Mouse (Mus musculus) cerebral cortex, adult 2 months (tissue): Measurements from ENCODE around the gene Map3k7cl.

Experiments used
- WGBS: fragments of 180-500 bp; shearing (Covaris S2); methylation state at CpG from one replicate; pipeline ENCODE4 v1.1.7; 2018; 5-methylcytosine and 5-hydroxymethylcytosine counted together

Gene Map3k7cl

GRCm38 (mm10) chr16:87585548-87586262 is 32.6 kb downstream of the Map3k7cl start:
- 88% methylated on average over 8 of the region's 8 CpGs for WGBS

DNA sequence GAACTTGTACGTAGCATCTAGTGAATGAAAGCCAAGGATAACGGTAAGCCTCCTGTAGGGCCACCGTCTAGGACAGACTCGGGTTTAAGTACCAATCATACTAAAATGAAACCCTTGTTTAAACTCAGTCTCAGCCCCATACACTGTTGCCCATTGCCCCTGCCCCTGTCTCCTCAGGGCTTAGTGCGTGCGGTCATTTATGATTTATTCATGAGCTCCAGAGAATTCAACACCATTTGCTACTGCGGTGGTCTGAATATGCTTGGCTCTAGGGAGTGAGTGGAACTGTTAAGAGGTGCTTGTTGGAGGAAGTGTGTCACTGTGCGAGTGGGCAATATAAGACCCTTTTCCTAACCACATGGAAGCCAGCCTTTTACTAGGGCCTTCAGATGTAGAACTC is 34.7 kb downstream of the Map3k7cl start:
- 75% methylated on average over 8 of the region's 8 CpGs for WGBS

DNA sequence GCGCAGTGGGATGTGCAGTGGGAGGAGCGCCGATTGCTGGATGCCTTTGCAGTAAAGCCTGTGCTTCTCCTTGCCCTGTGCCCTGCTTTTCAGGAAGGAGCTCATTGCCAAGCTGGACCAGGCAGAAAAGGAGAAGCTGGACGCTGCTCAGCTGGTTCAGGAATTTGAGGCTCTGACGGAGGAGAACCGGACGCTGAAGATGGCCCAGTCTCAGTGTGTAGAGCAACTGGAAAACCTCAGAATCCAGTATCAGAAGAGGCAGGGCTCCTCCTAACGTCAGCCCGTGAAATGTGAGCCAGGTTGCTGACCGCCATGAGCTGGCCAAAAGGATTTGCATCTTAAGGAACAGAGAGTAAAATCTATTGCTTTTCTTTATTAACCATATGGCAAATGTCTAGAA is 41.0 kb downstream of the Map3k7cl start:
- 79% methylated on average over 10 of the region's 10 CpGs for WGBS

GRCm38 (mm10) chr16:87595149-87595548 is 42.0 kb downstream of the Map3k7cl start:
- WGBS, result 82% methylated on average over 11 of the region's 12 CpGs

DNA sequence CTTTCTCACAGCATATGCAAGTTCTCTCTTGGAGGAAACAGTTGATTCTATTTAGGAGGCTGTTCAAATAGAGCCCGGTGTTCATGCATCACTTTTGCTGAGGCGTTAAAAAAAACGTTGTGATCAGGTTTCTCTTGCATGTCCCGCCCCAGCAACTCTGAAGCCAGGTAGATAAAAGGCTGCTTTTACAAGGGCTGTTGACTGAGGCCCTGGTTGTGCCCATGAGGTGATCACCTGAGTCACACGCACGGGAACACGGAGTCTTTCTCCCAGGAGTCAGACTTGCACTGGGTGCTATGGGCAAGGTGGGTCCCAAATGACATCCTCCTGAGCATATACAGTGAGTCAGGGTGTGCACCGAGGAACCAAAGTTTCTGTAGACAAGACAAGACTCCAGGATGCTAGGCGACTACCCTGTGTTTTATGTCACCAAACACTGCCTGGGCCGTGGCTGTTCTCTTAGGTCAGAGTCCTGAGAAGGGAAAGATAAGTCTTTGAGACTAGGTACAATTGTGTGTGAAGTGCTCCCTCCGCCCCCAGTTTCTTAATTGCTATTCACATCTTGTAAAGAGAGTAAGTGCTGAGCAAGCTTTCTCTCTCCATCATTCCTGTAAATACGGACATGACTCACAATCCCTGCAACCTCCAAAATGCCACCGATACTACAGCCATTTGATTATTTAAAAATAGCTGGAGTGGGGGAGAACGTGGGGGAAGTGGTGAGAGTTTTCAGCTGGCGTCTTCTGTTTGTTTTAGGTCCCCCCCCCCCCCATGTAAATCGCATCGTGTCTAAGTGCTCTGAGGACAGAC is 49.8 kb downstream of the Map3k7cl start:
- WGBS, result 61% methylated on average over 17 of the region's 17 CpGs

DNA sequence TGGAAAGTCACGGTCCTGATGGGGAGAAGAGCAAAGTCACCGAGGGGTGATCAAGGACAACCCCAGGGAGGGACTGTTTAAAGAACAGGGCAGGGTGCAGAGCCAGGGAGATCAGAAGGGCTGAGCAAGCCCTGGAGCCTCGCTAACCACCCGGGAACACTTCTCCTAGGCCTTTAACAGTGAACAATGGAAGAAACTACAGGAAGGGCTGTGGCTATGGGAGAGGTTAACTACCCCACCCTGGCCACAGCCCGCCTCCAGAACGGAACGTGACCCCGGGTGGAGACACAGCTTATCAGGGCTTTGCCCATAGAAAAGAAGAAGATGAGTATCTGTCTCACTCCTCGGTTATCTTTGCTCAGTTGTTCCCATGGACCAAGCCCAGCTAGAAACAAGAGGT is 50.9 kb downstream of the Map3k7cl start:
- WGBS, result 77% methylated on average over 9 of the region's 9 CpGs

DNA sequence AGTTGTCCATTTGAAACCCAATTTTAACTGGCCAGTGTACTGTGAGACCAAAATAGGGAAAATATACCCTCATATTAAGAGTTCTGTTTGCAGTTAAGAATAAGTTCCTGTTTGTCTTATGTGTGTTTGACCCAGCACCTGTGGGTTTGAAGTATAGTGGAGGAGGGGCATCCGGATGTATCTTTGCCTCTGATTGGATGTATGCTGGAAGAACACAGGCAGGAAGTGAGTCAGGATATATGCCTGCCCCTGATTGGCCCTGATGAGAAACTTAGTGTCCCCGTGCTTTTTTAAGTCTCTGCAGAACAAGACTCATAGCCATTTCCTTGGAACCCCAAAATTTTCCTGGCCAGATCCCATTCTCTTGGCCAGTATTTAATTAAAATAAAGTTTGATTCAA is 51.8 kb downstream of the Map3k7cl start:
- 80% methylated on average over 2 of the region's 2 CpGs for WGBS

DNA sequence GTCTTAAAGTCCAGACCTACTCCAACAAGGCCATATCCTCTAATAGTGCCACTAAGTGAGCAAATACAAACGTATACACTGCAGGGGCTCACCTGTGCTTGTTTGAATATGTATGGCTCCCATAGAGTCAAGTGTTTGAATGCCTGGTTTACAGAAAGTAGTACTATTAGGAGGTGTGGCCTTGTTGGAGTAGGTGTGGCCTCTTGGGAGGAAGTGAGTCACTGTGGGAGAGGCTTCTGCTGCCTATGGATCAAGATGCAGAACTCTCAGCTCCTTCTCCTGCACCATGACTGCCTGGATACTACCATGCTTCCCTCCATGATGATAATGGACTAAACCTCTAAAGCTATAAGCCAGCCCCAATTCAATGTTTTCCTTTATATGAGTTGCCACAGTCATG is 54.3 kb downstream of the Map3k7cl start:
- whole genome bisulfite sequencing, result 97% methylated on average over 1 of the region's 1 CpGs

- 99% methylated on average over 6 of the region's 6 CpGs for WGBS
Measured at GRCm38 (mm10) chr16:87607959-87608358, 54.8 kb downstream of the Map3k7cl start.

GRCm38 (mm10) chr16:87610142-87610541 is 57.0 kb downstream of the Map3k7cl start:
- 86% methylated on average over 5 of the region's 5 CpGs for WGBS

GRCm38 (mm10) chr16:87610556-87611295 is 57.6 kb downstream of the Map3k7cl start:
- WGBS, result 88% methylated on average over 21 of the region's 21 CpGs

DNA sequence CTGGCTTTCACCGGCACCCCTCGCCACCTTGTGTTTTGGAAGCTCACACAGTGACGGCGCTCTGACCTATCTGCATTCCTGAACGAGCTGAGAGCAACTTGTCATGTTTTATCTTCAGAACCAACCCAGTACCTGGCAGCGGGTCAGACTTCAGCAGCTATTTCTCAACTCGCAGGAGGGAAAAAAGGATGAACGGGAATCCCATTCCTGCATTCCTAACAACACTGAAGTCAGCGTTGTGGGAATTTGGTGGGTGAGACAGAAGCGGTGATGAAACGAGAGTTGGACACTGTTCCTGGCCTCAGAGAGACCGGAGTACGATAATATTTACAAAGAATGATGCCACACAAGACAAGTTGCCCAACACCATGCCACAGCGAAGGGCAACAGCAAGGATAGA is 58.3 kb downstream of the Map3k7cl start:
- WGBS, result 72% methylated on average over 14 of the region's 14 CpGs

DNA sequence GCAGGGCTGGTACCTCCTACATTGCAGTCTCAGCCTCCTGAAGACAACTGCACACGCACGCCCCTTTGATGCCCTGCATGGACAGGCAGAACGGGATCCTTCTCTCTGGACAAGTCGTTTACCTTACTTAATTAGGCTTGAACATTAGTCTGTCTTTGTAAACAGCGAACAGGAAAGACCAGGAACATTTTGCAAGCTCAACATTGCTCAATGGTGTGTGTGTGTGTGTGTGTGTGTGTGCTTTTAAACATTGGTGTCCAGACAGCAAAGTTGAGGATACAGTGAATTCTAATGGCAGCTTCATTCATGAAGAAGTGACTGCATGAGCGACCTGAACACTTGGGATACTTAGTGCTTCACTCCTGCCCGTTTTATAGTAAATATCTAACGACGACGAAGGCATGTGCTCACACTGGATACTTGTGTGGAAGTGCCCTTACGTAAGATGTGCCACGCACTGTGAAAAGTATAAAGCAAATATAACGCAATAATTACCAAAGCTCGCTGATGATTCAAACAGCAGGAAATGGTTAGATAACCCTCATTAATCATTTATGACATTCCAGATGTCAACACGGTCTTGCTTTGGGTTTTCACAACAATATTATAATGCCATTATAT is 59.2 kb downstream of the Map3k7cl start:
- 83% methylated on average over 15 of the region's 15 CpGs for WGBS

DNA sequence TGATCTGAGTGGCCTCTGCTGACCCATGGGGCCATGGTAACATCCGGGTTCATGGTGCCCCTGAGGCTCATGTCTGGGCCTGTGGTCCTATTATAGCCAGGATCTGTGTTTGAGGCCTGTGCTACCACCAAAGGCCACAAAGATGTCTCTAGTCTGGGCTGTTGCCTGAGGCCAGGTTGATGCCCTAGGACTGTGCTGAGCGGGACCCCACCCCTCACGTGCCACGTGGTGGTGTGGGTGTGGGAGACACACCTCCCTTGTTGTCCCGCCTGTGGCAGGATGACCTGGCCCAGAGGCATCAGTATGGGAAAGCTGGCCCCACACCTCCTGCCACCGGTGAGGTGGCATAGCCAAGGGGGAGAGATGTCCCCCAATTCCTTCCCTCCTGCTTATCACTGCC is 64.2 kb downstream of the Map3k7cl start:
- WGBS, result 93% methylated on average over 6 of the region's 6 CpGs

DNA sequence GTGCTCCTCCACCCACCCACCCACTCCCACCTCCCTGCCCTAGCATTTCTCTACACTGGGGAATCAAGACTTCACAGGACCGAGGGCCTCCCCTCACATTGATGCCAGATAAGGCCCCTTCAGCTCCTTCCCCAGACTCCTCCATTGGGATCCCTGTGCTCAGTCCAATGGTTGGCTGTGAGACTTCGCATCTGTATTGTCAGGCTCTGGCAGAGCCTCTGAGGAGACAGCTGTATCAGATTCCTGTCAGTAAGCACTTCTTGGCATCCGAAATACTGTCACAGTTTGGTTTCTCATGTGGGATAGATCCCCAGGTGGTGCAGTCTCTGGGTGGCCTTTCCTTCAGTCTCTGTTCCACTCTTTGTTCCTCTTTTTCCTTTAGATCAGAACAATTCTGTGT is 68.1 kb downstream of the Map3k7cl start:
- WGBS, result 85% methylated on average over 3 of the region's 3 CpGs

GRCm38 (mm10) chr16:87623881-87624280 is 70.8 kb downstream of the Map3k7cl start:
- 87% methylated on average over 5 of the region's 5 CpGs for WGBS

DNA sequence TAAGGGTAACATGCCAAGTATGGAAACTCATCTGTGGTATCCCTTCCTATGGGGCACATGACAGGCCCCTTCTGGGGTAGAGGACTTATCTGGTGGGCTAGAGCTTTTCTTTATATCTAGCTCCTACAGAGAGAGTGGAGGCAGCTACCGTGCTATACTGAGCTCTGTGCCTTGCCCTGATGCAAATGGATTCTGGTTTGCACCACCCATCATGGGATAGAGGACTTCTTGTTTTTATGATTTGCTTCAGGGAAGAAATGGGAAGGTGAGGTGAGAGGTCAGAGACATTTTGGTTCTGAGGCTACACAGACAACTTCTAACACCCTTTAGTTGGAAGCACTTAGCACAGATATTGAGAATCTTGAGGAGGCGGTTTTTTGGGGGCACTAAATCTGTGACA is 71.8 kb downstream of the Map3k7cl start:
- 80% methylated on average over 2 of the region's 2 CpGs for WGBS

GRCm38 (mm10) chr16:87625341-87625740 is 72.2 kb downstream of the Map3k7cl start:
- WGBS, result 71% methylated on average over 3 of the region's 3 CpGs

DNA sequence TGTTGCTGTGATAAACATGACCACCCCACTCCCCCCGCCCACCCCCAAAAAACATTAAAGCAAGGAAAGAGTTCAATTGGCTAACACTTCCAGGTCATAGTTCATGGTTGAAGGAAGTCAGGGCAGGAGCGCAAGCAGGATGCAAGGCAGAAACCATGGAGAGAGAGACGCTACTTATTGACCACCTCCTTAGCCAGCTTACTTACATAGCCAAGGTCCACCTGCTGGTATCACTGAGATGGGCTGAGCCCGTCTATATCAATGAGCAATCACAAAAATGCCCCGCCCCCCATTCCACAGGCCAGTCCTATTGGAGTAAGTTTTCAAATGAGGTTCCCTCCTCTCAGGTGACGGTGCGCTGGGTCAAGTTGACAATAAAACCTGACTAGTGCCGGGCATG is 72.7 kb downstream of the Map3k7cl start:
- 96% methylated on average over 8 of the region's 8 CpGs for WGBS

DNA sequence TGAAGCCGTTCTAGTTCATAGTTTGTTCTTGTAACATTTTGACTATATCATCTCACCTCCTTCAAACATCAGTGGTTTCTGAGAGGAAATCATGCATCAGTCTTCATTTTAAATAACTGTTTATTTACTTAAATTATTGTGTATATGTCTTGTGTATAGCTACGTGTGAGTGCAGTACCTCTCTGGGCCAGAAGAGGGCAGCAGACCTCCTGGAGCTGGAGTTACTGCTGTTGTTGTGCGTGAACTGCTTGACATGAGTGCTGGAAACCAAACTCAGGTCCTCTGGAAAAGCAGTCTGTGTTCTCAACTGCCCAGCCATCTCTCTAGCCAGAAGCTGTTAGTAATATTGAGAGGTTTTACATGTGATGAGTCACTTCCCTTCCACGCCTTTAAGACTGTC is 73.6 kb downstream of the Map3k7cl start:
- 94% methylated on average over 4 of the region's 4 CpGs for WGBS

GRCm38 (mm10) chr16:87635213-87635755 is 82.2 kb downstream of the Map3k7cl start:
- WGBS, result 89% methylated on average over 6 of the region's 6 CpGs

DNA sequence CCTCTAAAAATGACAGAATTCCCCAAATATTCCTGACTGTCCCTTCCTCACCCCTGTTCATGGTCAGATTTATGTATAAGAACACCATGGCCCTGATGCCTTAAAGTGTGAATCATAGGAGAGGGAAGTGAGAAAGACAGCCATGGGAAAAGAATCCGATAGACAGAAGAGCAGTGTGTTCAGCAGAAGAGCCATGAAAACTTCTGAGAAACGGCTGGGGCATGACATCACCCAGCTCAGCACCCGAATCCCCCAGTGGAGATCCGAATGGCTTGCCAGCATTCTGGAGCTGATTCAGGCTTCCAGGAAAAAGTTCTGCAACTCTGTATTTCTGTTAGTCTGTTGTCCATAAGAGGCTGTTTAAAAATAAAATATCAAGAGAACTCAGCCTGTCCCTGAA is 82.7 kb downstream of the Map3k7cl start:
- WGBS, result 44% methylated on average over 4 of the region's 4 CpGs
